Mouse (Mus musculus) embryonic facial prominence, embryonic 13.5 days (tissue): ENCODE measurements around the gene Nsun7. TPM values are rescaled to one million over a fixed set of nuclear protein-coding genes. Genes with fewer than 3 reads are reported as not detected.

Experiments used
- ATAC-seq: fragments of 200-750 bp; cut with Nextera tagmentation; 2 replicates; pipeline ENCODE4 v1.8.0; 2017; ENCODE audit warnings: low read depth; ENCODE audit not compliant: insufficient number of reproducible peaks, insufficient read depth, low FRiP score, low TSS enrichment
- H3K27ac ChIP-seq: fragments of 300-500 bp; sonication (generic); 2 replicates; pipeline ENCODE4 v1.5.1; 2015; ENCODE audit warnings: moderate library complexity, mild to moderate bottlenecking, inconsistent platforms
- H3K27me3 ChIP-seq: fragments of 300-500 bp; sonication (generic); 2 replicates; pipeline ENCODE4 v1.6.1; 2015; ENCODE audit warnings: mild to moderate bottlenecking, inconsistent platforms
- H3K36me3 ChIP-seq: fragments of 300-500 bp; sonication (generic); 2 replicates; pipeline ENCODE4 v1.6.1; 2015; ENCODE audit warnings: mild to moderate bottlenecking, inconsistent platforms
- H3K4me1 ChIP-seq: fragments of 300-500 bp; sonication (generic); 2 replicates; pipeline ENCODE4 v1.6.1; 2015; ENCODE audit warnings: inconsistent platforms
- H3K4me2 ChIP-seq: fragments of 300-500 bp; sonication (generic); 2 replicates; pipeline ENCODE4 v1.6.1; 2015; ENCODE audit warnings: moderate library complexity, mild to moderate bottlenecking, inconsistent platforms
- H3K4me3 ChIP-seq: fragments of 300-500 bp; sonication (generic); 2 replicates; pipeline ENCODE4 v1.5.1; 2015; ENCODE audit warnings: mild to moderate bottlenecking, inconsistent platforms
- H3K9ac ChIP-seq: fragments of 300-500 bp; sonication (generic); 2 replicates; pipeline ENCODE4 v1.6.1; 2015; ENCODE audit warnings: mild to moderate bottlenecking, inconsistent platforms
- H3K9me3 ChIP-seq: fragments of 300-500 bp; sonication (generic); 2 replicates; pipeline ENCODE4 v1.6.1; 2016; ENCODE audit warnings: inconsistent platforms
- WGBS: fragments of 180-500 bp; shearing (Covaris S2); methylation state at CpG from one replicate; pipeline ENCODE4 v1.1.7; 2015; ENCODE audit warnings: mixed read lengths; 5-methylcytosine and 5-hydroxymethylcytosine counted together
- polyA plus RNA-seq: library from polyadenylated mRNA; unstranded; fragments of >200 nt; fragmentation: Nextera tagmentation; extraction: Ambion mirVana; gene quantifications from 2 replicates; pipeline ENCODE4 v1.2.1, GENCODE M21; 2015

Nsun7 gene
- polyA plus RNA-seq, 1 experiment from 2014 or later, result 1.1 TPM

- Histone ChIP-seq H3K9me3 (no peaks in the 10 kb centered on the region), H3K36me3 (no peaks in the 10 kb centered on the region), H3K27ac (no peak overlapping the region), H3K4me1 (peaks cover 28% of the 10 kb centered on the region), H3K4me3 (no peak overlapping the region), H3K27me3 (peaks cover 14% of the 10 kb centered on the region), H3K9ac (no peak overlapping the region), H3K4me2 (no peak overlapping the region)
- WGBS, result 36% methylated on average over 7 of the region's 7 CpGs
- no peak for ATAC-seq
Observed at GRCm38 (mm10) chr5:66338583-66338982, 78.9 kb downstream of the Nsun7 start.

DNA sequence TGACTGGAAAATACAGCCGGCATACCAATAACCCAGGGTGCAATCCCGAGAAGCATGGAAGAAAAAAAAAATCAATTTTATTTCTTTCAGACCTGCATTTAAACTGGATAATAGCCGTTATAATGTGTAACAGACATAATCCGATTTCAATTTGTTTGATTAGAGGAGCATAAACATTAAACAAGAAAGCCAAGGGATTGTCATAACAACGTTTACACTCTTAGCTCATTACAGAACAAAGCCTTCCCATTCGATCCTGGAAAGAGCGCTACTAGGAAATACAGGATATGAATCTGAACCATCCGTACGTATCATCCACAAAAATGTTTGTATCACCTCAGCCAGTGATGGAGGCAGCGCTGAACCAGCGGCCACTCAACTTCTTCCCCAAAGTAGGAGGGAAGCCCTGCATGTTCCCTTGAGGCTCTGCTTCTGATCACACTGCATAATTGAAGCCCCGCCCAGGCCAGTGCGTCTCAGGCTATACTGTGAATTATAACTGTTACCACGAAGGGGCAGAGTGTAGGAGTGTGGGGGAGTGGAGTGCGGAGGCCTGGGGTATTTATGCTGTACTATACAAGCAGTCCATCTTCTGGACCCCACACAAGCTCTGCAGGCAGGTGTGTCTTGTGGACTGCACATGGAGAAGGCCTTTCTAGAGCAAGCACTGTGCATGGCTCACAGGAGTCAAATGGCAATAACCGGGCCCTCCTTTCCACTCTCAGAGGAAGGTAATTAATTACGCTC, 80.8 kb downstream of the Nsun7 start:
- ATAC-seq, result no peak
- H3K27ac ChIP-seq, result no peak overlapping the region
- 51% methylated on average over 17 of the region's 17 CpGs for WGBS

GRCm38 (mm10) chr5:66341848-66342247, 82.2 kb downstream of the Nsun7 start:
- Histone ChIP-seq H3K9me3 (no peaks in the 10 kb centered on the region), H3K4me1 (peaks cover 31% of the 10 kb centered on the region), H3K36me3 (no peaks in the 10 kb centered on the region), H3K27ac (no peak overlapping the region), H3K9ac (no peak overlapping the region), H3K4me3 (no peak overlapping the region), H3K4me2 (no peak overlapping the region), H3K27me3 (peaks cover 14% of the 10 kb centered on the region)
- 53% methylated on average over 10 of the region's 10 CpGs for WGBS
- no peak for ATAC-seq

More for the DNA sequence above, 80.8 kb downstream of the Nsun7 start:
- Histone ChIP-seq H3K4me1 (peaks cover 31% of the 10 kb centered on the region), H3K9me3 (no peaks in the 10 kb centered on the region), H3K27me3 (peaks cover 14% of the 10 kb centered on the region), H3K4me3 (no peak overlapping the region), H3K9ac (no peak overlapping the region), H3K4me2 (no peak overlapping the region), H3K36me3 (no peaks in the 10 kb centered on the region)

DNA sequence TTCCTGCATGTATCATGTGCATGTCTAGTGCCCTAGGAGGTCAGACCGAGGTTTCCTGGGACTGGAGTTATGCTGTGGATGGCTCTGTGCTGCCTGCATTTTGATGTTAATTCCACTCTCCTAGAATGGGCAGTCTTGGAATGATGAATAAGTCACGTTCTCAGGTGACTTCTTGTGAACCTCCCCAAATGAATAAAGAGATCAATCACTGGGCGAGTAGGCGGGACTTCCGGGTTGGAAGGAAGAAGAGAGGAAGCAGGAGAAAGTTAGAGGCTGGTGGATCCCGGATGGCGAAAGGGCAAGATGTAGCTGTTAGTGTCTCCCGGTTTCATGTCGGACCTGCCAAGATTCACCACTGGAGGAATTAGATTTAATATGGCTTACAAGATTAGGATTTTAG, 82.6 kb downstream of the Nsun7 start:
- no peaks in the 10 kb centered on the region for H3K9me3 ChIP-seq
- peaks cover 27% of the 10 kb centered on the region for H3K4me1 ChIP-seq
- no peak overlapping the region for H3K9ac ChIP-seq
- H3K4me2 ChIP-seq, result no peak overlapping the region
- no peaks in the 10 kb centered on the region for H3K36me3 ChIP-seq
- no peak for ATAC-seq
- 73% methylated on average over 9 of the region's 9 CpGs for WGBS
- no peak overlapping the region for H3K27ac ChIP-seq
- H3K4me3 ChIP-seq, result no peak overlapping the region
- H3K27me3 ChIP-seq, result peaks cover 11% of the 10 kb centered on the region

DNA sequence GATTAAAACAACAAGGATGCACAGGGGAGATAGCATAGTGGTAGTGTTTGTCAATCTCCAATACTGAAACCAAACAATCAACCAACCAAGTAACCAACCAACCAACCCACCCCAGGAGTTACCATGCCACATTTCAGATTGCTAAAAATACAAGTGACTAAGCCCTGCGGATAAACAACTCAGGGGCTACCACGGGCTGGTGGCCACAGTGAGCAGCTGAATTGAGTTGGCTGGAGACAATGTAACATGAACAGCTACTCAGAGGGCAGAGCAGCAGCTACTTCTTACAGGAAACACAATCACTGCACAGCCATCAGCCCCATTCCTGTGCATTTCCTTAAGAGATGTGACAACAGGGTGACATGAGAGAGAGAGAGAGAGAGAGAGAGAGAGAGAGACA, 84.5 kb downstream of the Nsun7 start:
- no peak overlapping the region for H3K4me2 ChIP-seq
- H3K36me3 ChIP-seq, result no peaks in the 10 kb centered on the region
- no peak overlapping the region for H3K27ac ChIP-seq
- no peak for ATAC-seq
- no peaks in the 10 kb centered on the region for H3K27me3 ChIP-seq
- no peaks in the 10 kb centered on the region for H3K9me3 ChIP-seq
- no peak overlapping the region for H3K4me3 ChIP-seq
- 74% methylated on average over 2 of the region's 2 CpGs for WGBS
- no peak overlapping the region for H3K9ac ChIP-seq
- peaks cover 19% of the 10 kb centered on the region for H3K4me1 ChIP-seq

DNA sequence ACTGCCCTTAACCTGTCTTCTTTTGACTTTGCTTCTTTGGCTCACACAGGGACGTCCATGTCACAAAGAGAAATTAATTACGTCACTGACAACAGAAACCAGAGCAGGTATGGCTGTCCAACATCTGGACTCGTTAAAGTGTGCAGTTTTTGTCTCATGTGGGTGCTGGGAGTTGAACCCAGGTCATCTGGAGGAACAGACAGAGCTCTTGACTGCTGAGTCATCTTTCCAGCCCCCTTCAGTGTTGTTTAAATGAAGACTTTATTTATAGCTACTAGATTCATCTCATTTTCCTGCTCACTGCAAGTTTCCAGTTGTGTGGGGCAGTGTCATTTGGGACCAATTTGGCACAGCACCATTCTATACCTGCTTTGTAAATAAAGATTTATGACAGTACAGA, 85.4 kb downstream of the Nsun7 start:
- ATAC-seq, result no peak
- WGBS, result 46% methylated on average over 3 of the region's 3 CpGs
- Histone ChIP-seq H3K27ac (no peak overlapping the region), H3K9ac (no peak overlapping the region), H3K9me3 (no peaks in the 10 kb centered on the region), H3K4me1 (peaks cover 19% of the 10 kb centered on the region), H3K27me3 (no peaks in the 10 kb centered on the region), H3K36me3 (peaks cover 8% of the 10 kb centered on the region), H3K4me3 (no peak overlapping the region), H3K4me2 (no peak overlapping the region)

- no peak overlapping the region for H3K27ac ChIP-seq
- H3K4me3 ChIP-seq, result no peak overlapping the region
- no peak overlapping the region for H3K4me2 ChIP-seq
- WGBS, result 86% methylated on average over 6 of the region's 6 CpGs
- H3K9ac ChIP-seq, result no peak overlapping the region
- H3K9me3 ChIP-seq, result no peaks in the 10 kb centered on the region
- peaks cover 8% of the 10 kb centered on the region for H3K36me3 ChIP-seq
- peaks cover 7% of the 10 kb centered on the region for H3K4me1 ChIP-seq
- H3K27me3 ChIP-seq, result no peaks in the 10 kb centered on the region
- no peak for ATAC-seq
Observed at GRCm38 (mm10) chr5:66346756-66347155, 87.1 kb downstream of the Nsun7 start.

Other genes with a start within 250 kb of the Nsun7 start
- gene Rbm47, start 86.8 kb upstream of the Nsun7 start, polyA plus RNA-seq, result 6.8 and 11.3 TPM in 2 replicates